Mouse (Mus musculus): Measurements from ENCODE around the gene Mpp4.

- TF ChIP-seq CTCF (IDR thresholded peaks at IDR 0.05; ENCODE audit: low read depth, low read length): no peak
- TF ChIP-seq GATA1 (IDR thresholded peaks at IDR 0.05; ENCODE audit: borderline replicate concordance, low read length): no peak
These were observed 19.9 kb upstream of the Mpp4 start for GRCm38 (mm10) chr1:59183045-59183444.

Data from G1E (cell line).